Mouse (Mus musculus) CD4-positive naive resting alpha-beta T cell, adult 76 days (primary cell): Measurements from ENCODE around the gene Tsks. TPM values are rescaled to one million over a fixed set of nuclear protein-coding genes. Genes with fewer than 3 reads are reported as not detected.

Experiments used
- total RNA-seq: library from RNA; stranded (reverse); gene quantifications from one replicate; pipeline ENCODE4 v1.2.4, GENCODE M21; 2023

Gene Tsks
- not detected for total RNA-seq

DNA sequence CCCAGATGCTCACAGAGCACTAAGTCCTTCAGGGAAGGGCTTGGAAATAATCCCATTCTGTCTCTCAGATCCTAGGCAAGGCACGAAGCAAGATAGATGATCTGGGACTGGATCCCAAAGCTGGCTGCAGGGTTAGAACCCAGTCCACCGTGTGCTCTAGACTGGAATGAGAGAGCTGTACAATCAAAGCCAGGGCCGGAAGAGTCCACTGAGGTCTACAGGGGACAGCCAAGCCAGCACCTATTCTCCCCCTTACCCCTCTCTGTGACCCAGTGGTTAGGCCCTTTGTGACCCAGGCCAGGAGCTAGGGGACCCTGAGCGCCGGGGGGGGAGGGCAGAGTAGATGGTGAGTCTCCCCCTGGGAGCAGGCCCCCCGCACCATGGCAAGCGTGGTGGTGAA lies at the start of gene Tsks:
Tsks (plus strand) TSS at position 301 of the 400 bp plus-strand sequence.

GRCm38 (mm10) chr7:44895593-44896434 lies 47.2 kb upstream of the Tsks start, which contains the start of gene Fuz:
Gene Fuz, plus strand, starts transcription at chr7:44896079.

DNA sequence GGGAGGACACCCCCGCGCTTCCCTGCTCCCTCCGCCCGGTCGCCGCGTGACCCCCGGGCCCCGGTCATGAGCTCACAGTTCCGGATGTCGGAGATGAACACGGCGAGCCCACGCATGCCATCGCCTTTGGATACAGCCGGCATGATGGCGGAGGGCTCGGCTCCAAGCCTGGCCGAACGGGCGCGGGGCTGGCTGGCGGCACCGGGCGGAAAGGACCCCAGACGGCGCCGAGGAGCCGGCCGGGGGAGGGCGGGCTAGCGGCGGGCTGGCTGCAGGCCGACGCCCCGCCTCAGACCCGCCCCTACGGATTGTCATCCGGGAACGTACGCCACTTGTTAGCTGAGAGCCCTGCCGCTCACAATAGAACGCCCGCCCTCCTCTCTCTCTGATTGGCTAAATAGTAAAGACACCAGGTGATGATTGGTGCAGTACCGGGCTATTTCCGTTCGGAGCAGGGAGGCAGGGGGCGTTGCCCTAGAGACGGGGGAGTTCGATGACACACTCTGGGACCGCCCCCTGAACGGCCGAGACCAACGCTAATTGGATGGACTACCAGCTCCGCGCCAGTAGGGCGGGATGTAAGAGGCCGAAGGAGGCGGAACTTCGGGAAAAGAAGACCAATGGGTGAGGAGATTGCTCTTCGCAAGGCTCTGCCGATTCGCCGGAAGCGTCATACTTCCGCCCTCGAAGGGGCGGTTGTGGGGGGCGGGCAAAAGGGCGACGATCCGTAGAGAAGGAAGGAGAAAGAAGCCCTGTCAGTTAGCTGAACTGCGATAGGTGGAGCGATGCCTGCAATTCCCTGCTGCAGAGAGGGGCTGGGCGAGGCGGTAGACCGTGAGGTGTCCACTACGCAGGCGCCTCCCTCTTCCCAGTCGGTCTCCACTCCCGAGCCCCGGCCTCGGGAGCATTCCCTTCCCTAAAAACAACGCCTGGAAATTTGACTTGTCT lies 13.5 kb upstream of the Tsks start, which contains the start of gene Ap2a1:
Ap2a1 (minus strand) TSS at position 293 of the 948 bp plus-strand sequence.

GRCm38 (mm10) chr7:44974383-44975116 lies 31.5 kb downstream of the Tsks start, which contains the start of gene Cpt1c:
Gene Cpt1c, minus strand, starts transcription at chr7:44974851.

GRCm38 (mm10) chr7:44986192-44986878 lies 43.3 kb downstream of the Tsks start, which contains the start of gene Prmt1:
Gene Prmt1, minus strand, starts transcription at chr7:44986568.

GRCm38 (mm10) chr7:44997231-44997939 lies 54.4 kb downstream of the Tsks start, which contains the start of gene Irf3:
Gene Irf3, plus strand, starts transcription at chr7:44997648.

DNA sequence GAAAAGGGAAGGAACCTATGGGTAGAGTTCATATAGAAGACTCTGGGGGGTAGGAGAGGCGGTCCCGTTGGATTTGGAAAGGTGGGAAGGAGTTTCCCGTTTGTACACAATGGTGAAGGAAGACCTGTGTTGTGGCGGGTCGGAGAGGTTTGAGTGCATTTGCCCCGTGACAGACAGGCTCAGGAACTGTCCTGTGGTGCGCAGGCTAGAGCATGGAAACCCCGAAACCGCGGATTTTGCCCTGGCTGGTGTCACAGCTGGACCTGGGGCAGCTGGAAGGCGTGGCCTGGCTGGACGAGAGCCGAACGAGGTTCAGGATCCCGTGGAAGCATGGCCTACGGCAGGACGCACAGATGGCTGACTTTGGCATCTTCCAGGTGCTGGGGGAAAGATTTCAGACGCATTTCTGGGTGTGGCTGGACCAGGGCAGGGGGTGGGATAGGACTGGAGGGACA lies 55.5 kb downstream of the Tsks start, which contains the start of gene Bcl2l12:
Bcl2l12 (minus strand) TSS at position 212 of the 455 bp plus-strand sequence.

Other genes with a start within 250 kb of the Tsks start
- not detected for gene Izumo2, start 234.5 kb upstream of the Tsks start, total RNA-seq
- 70.7 TPM for gene Vrk3, start 194.8 kb upstream of the Tsks start, total RNA-seq
- gene Zfp473, start 192.2 kb upstream of the Tsks start, total RNA-seq = 0.88 TPM
- gene Nup62, start 127.1 kb upstream of the Tsks start, total RNA-seq = 30.5 TPM
- 11.5 TPM for gene Il4i1, start 126.8 kb upstream of the Tsks start, total RNA-seq
- gene Atf5, start 126.5 kb upstream of the Tsks start, total RNA-seq = 5.1 TPM
- 40.7 TPM for gene Akt1s1, start 94.2 kb upstream of the Tsks start, total RNA-seq
- gene Tbc1d17, start 94.1 kb upstream of the Tsks start, total RNA-seq = 102 TPM
- gene Pnkp, start 86.1 kb upstream of the Tsks start, total RNA-seq = 51.4 TPM
- 17.6 TPM for gene Ptov1, start 73.4 kb upstream of the Tsks start, total RNA-seq
- gene Med25, start 50.5 kb upstream of the Tsks start, total RNA-seq = 74.7 TPM
- gene Fuz, start 47.1 kb upstream of the Tsks start, total RNA-seq = 18.1 TPM
- gene Ap2a1, start 13.7 kb upstream of the Tsks start, total RNA-seq = 71.6 TPM
- 0.76 TPM for gene Cpt1c, start 31.6 kb downstream of the Tsks start, total RNA-seq
- gene Prmt1, start 43.4 kb downstream of the Tsks start, total RNA-seq = 116 TPM
- gene Irf3, start 54.4 kb downstream of the Tsks start, total RNA-seq = 134 TPM
- gene Bcl2l12, start 55.5 kb downstream of the Tsks start, total RNA-seq = 12.2 TPM
- 92.7 TPM for gene Scaf1, start 73.2 kb downstream of the Tsks start, total RNA-seq
- 5.5 TPM for gene Rras, start 74.8 kb downstream of the Tsks start, total RNA-seq
- 68.4 TPM for gene Prr12, start 109.7 kb downstream of the Tsks start, total RNA-seq
- 75.9 TPM for gene Nosip, start 119.2 kb downstream of the Tsks start, total RNA-seq
- 1.5 TPM for gene Prrg2, start 119.5 kb downstream of the Tsks start, total RNA-seq
- gene Rcn3, start 149.0 kb downstream of the Tsks start, total RNA-seq = 6.3 TPM
- 16.1 TPM for gene Fcgrt, start 160.6 kb downstream of the Tsks start, total RNA-seq
- gene Rps11, start 181.2 kb downstream of the Tsks start, total RNA-seq = 3,007 TPM
- gene Rpl13a, start 185.6 kb downstream of the Tsks start, total RNA-seq = 5,416 TPM
- not detected for gene Gm45713, start 193.0 kb downstream of the Tsks start, total RNA-seq
- 212 TPM for gene Flt3l, start 193.2 kb downstream of the Tsks start, total RNA-seq
- gene Pih1d1, start 211.1 kb downstream of the Tsks start, total RNA-seq = 31.0 TPM
- 51.1 TPM for gene Aldh16a1, start 211.4 kb downstream of the Tsks start, total RNA-seq
- gene Slc17a7, start 220.7 kb downstream of the Tsks start, total RNA-seq = not detected
- gene Gfy, start 236.4 kb downstream of the Tsks start, total RNA-seq = not detected
- gene Pth2, start 237.8 kb downstream of the Tsks start, total RNA-seq = not detected